ENCODE assay signal across 8 mouse cellular contexts in genomic region chrX:7673578-7674281, GRCm38 (mm10). TPM values are rescaled to one million over a fixed set of nuclear protein-coding genes. Genes with fewer than 3 reads are reported as not detected.
DNase-seq lines count a peak whose midpoint lies in the region; ATAC-seq lines count a peak whose summit lies in the region.

No protein-coding gene starts in this region.

- no peak for DNase-seq in forebrain, embryonic 10.5 days (ENCODE audit: extremely low spot score, low spot score)
- peak; percentile 23 to 30 for DNase-seq in urinary bladder, postnatal 36 days (ENCODE audit: low spot score in 2 of 2)
- DNase-seq in urinary bladder, adult 18-20 months (ENCODE audit: low spot score in 2 of 2): no peak
- peak; percentile 67 to 69 for DNase-seq in spleen, postnatal 36 days (ENCODE audit: low spot score in 2 of 2)
- DNase-seq in ovary, postnatal 14 days (ENCODE audit: low spot score): no peak
- no peak for DNase-seq in testis, postnatal 10 days (ENCODE audit: low spot score)

- no peak overlapping the region for H3K27ac ChIP-seq in forebrain, embryonic 15.5 days (replicated peaks)
- no peak overlapping the region for H3K27ac ChIP-seq in forebrain, embryonic 10.5 days
- H3K27ac ChIP-seq in limb, embryonic 13.5 days: peak overlapping the region; percentile 70; the same call in 1 of the 2 replicates

- no peaks in the 10 kb centered on the region for H3K27me3 ChIP-seq in forebrain, embryonic 15.5 days
- peaks cover 12% of the 10 kb centered on the region for H3K27me3 ChIP-seq in forebrain, embryonic 10.5 days (ENCODE audit: poor library complexity, severe bottlenecking)
- H3K27me3 ChIP-seq in limb, embryonic 13.5 days: no peaks in the 10 kb centered on the region

- H3K4me2 ChIP-seq in forebrain, embryonic 15.5 days (replicated peaks): 0 out of 2 replicates have a peak overlapping the region, but pooled peaks have one; percentile 41
- H3K4me2 ChIP-seq in limb, embryonic 13.5 days (replicated peaks): peak overlapping the region; percentile 57

- H3K4me3 ChIP-seq in forebrain, embryonic 15.5 days: no peak overlapping the region
- H3K4me3 ChIP-seq in forebrain, embryonic 10.5 days: no peak overlapping the region; the same call in 1 of the 2 replicates
- peak overlapping the region; percentile 29; the same call in 1 of the 2 replicates for H3K4me3 ChIP-seq in limb, embryonic 13.5 days

- no peaks in the 10 kb centered on the region for H3K4me1 ChIP-seq in forebrain, embryonic 15.5 days
- peaks cover 16% of the 10 kb centered on the region for H3K4me1 ChIP-seq in forebrain, embryonic 10.5 days
- peaks cover 18% of the 10 kb centered on the region for H3K4me1 ChIP-seq in limb, embryonic 13.5 days

- ATAC-seq in forebrain, embryonic 15.5 days (replicated peaks): no peak
- ATAC-seq in limb, embryonic 13.5 days (ENCODE audit: low FRiP score, low read depth): peak; percentile 1; the same call in 1 of the 2 replicates

- H3K9me3 ChIP-seq in forebrain, embryonic 15.5 days: no peaks in the 10 kb centered on the region
- H3K9me3 ChIP-seq in forebrain, embryonic 10.5 days: no peaks in the 10 kb centered on the region; the same call in 1 of the 2 replicates
- H3K9me3 ChIP-seq in limb, embryonic 13.5 days: no peaks in the 10 kb centered on the region

- H3K9ac ChIP-seq in forebrain, embryonic 15.5 days (replicated peaks): no peak overlapping the region
- no peak overlapping the region for H3K9ac ChIP-seq in limb, embryonic 13.5 days

- WGBS in forebrain, embryonic 15.5 days: 53% methylated on average over 12 of the region's 12 CpGs
- WGBS in forebrain, embryonic 10.5 days: 33% methylated on average over 12 of the region's 12 CpGs
- 23% methylated on average over 12 of the region's 12 CpGs for WGBS in limb, embryonic 13.5 days

- no peaks in the 10 kb centered on the region for H3K36me3 ChIP-seq in forebrain, embryonic 15.5 days
- peaks cover 6% of the 10 kb centered on the region for H3K36me3 ChIP-seq in forebrain, embryonic 10.5 days (replicated peaks)
- H3K36me3 ChIP-seq in limb, embryonic 13.5 days: peaks cover 5% of the 10 kb centered on the region; the same call in 1 of the 2 replicates

RNA-seq across cellular contexts. Expression of gene Plp2, which starts 2.5 kb away (rescaled TPM):
- polyA plus RNA-seq in forebrain, embryonic 15.5 days (2015; fragmentation: Nextera tagmentation; extraction: Ambion mirVana): 36.8 and 40.0 TPM in 2 replicates
- 49.7 and 50.4 TPM in 2 replicates for polyA plus RNA-seq in forebrain, embryonic 10.5 days (2016; fragmentation: Nextera tagmentation; extraction: Ambion mirVana)
- 108 and 114 TPM in 2 replicates for polyA plus RNA-seq in limb, embryonic 13.5 days (2015; fragmentation: Nextera tagmentation; extraction: Ambion mirVana)

RNA-seq across cellular contexts. Expression of gene Magix, which starts 7.3 kb away (rescaled TPM):
- polyA plus RNA-seq in forebrain, embryonic 15.5 days (2015; fragmentation: Nextera tagmentation; extraction: Ambion mirVana): 0.11 and 0.13 TPM in 2 replicates
- 0.10 TPM in 1 of 2 replicates, not detected in the other for polyA plus RNA-seq in forebrain, embryonic 10.5 days (2016; fragmentation: Nextera tagmentation; extraction: Ambion mirVana)
- polyA plus RNA-seq in limb, embryonic 13.5 days (2015; fragmentation: Nextera tagmentation; extraction: Ambion mirVana): 0.22 and 0.40 TPM in 2 replicates

RNA-seq across cellular contexts. Expression of gene Prickle3, which starts 16.7 kb away (rescaled TPM):
- 1.3 and 1.9 TPM in 2 replicates for polyA plus RNA-seq in forebrain, embryonic 15.5 days (2015; fragmentation: Nextera tagmentation; extraction: Ambion mirVana)
- polyA plus RNA-seq in forebrain, embryonic 10.5 days (2016; fragmentation: Nextera tagmentation; extraction: Ambion mirVana): 3.2 and 3.6 TPM in 2 replicates
- 9.6 and 10.0 TPM in 2 replicates for polyA plus RNA-seq in limb, embryonic 13.5 days (2015; fragmentation: Nextera tagmentation; extraction: Ambion mirVana)

RNA-seq across cellular contexts. Expression of gene Gpkow, which starts 23.2 kb away (rescaled TPM):
- polyA plus RNA-seq in forebrain, embryonic 15.5 days (2015; fragmentation: Nextera tagmentation; extraction: Ambion mirVana): 47.4 and 50.2 TPM in 2 replicates
- polyA plus RNA-seq in forebrain, embryonic 10.5 days (2016; fragmentation: Nextera tagmentation; extraction: Ambion mirVana): 44.4 and 46.1 TPM in 2 replicates
- 40.8 and 42.6 TPM in 2 replicates for polyA plus RNA-seq in limb, embryonic 13.5 days (2015; fragmentation: Nextera tagmentation; extraction: Ambion mirVana)

RNA-seq across cellular contexts. Expression of gene Syp, which starts 35.5 kb away (rescaled TPM):
- 109 and 120 TPM in 2 replicates for polyA plus RNA-seq in forebrain, embryonic 15.5 days (2015; fragmentation: Nextera tagmentation; extraction: Ambion mirVana)
- 9.2 and 11.6 TPM in 2 replicates for polyA plus RNA-seq in forebrain, embryonic 10.5 days (2016; fragmentation: Nextera tagmentation; extraction: Ambion mirVana)
- polyA plus RNA-seq in limb, embryonic 13.5 days (2015; fragmentation: Nextera tagmentation; extraction: Ambion mirVana): 0.93 and 1.4 TPM in 2 replicates

Comparison
In these comparisons a context has a peak if more than half of its experiments do, and no peak if none do; other contexts are left out.
1. DNase-seq: peak in urinary bladder, postnatal 36 days (2 of 2) and spleen, postnatal 36 days (2 of 2); none in forebrain, embryonic 10.5 days (single experiment), urinary bladder, adult 18-20 months (0 of 2), ovary, postnatal 14 days (single experiment) and testis, postnatal 10 days (single experiment).